Mouse (Mus musculus) ovary, postnatal 14 days (tissue): Measurements from ENCODE around the gene Gpsm2.

ENCODE experiments used
- DNase-seq: peaks from one replicate; pipeline ENCODE4 v3.0.0; 2022; ENCODE audit warnings: low spot score

The Gpsm2 gene

DNA sequence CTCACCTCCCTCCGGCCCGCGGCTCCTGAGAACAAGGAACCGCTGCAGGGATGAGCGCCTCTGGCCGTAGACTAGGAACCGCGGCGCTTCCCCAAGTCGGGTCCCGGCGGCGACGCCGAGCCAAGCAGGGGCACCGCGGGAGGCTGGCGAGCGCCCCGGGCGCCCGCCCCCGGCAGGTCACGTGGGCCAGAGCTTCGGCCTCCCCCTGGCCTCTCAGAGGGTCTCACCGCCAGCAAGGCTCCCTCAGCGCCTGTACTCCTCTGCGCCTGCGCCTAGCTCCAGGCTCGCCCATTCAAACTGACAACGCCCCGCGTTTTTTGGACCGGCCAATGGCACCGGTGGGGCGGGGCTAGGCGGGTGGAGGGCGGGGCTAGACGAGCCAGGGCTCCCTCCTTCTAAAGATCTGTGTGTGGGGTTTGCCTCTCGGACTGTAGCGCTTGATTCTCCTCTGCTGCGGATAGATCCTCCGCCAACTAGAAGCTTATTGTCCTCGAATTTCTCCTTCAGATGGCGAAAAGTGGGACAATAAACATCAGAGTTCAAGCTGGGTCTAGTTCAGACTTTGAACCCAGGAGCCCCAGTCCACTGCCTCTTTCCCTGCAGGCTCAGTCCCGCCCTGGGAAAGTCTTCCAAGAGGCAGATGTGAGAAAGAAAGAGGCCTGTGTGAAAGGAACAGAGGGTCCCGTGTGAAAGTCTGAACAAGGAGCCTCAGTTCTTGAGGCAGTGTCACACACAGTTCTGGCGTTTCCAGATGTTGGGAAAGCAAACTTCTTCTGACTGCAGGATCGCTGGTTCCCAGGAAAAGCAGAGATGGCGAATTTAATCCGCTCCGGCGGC, at the start of gene Gpsm2:
Gene Gpsm2, minus strand, starts transcription at position 274 of the 837 bp plus-strand sequence.
- peak; percentile 91 for DNase-seq

DNA sequence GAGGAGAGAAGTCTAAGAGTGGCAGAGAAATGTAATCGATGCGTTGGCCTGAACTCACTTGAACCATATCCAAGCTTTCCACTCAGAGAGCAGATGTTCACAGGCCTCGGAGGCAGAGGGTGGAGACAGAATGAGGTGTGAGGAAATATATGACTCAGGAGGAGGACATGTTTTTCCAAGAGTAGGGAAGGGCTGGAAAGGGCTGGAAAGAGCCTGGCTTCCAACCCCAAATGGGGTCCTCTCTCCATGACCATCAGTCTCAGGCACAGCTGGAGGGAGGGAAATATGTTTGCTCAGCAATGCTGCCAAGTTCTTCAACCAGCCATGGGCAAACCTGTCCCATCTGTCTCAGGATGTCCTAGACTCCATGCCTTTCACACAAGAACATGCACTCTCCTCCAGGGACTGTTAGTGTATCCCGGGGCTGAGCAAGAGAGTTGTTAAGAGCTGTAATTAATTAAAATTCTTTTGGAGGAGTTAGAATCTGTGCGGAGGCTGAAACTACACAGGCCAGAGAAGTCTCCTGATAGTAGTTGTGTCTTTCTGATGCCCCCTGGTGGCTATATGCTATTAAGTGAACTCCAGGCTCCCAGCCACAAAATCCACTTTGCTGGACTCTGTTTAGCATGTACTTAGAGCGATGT, 48.7 kb upstream of the Gpsm2 start:
- peak; percentile 63 for DNase-seq

DNA sequence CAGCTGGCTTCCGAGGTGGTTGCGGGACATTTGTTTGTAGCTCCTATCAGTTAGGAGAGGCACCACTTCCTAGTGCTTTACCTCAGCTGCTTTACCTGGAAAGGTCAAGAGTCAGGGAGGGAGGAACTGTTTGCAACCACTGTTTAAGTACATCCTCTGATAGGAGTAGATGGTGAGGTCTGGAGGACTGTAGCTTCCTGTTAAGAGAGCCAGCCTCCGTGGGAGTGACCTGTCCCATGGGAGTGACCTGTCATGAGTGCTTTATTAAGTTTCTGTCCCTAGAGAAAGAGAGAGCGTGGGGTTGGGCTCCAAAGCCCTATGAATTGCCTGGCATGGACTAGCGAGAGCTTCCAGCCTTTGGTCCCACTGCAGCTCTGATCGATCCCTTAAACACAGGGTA, 47.4 kb upstream of the Gpsm2 start:
- no peak for DNase-seq

DNA sequence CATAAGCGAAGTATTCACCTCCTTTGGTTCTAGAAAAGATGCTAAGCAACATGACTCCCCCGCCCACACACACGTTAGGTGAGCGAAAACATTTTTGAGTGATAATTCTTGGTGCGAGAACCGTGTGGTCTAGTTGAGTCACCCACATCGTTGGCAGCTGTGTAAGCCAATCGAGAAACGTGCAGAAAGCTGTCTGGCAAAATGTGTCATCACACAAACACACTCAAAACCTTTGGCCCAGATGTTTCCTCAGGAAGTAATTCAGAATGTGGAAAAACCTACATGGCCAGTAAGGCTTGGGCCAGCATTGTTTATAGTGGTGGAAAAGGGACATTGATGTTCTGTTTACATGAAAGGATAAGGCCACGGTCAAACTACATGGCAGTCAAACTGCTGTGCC, 45.3 kb upstream of the Gpsm2 start:
- DNase-seq = no peak

DNA sequence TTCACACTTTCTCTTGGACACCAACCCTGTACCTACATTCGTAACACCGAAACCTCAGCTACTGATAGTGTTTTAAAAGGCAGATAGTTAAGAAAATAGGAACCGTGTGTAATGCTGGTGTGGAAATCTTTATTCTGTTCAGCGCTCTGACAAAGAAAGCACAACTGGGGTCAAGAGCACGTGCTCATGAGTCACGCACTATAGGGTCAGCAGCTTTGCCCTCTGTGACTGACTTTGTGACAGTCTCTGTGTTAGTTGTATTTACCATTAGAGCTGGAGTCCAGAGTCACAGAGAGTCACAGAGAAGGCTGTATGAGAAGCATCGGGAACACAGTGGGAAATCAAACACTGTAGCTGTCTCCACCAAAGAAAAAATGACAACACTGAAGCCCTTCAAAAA, 44.8 kb upstream of the Gpsm2 start:
- DNase-seq = no peak

DNA sequence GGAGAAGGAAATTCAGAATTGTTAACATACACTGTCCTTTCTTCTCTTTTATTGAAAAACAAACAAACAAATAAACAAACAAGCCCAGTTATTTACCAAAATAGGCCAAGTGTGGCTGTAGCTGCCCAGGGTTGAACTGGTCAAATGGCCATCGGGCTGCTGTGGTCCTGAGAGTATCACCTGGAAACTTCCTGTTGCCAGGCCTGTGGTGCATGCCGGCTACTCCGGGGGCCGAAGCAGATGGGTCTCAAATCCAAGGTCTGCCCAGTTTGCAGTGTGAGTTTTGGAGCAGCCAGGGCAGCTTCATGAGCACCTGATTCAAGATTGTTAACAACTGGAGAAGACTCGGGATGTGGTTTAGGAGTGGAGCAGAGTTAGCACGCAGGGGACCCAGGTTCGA, 43.4 kb upstream of the Gpsm2 start:
- no peak for DNase-seq

DNA sequence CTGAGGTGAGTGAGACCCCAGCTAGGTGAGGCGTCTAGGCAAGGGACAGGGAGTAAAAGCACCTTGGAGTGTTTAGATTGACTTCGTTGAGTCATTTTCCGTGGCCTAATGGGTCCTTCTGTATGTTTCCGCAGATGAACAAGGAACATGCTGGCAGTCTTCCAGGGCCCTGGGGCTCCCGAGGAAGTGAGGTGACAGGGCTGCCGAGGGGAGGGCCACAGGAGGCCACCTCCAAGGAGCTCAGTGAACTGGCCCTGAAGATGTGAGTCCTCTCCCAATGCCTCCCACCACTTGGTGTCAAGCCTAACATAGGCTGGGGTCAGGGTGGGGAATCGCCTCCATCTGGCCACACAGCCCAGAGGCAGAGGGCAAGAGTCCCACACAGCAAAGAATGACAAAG, 42.9 kb upstream of the Gpsm2 start:
- DNase-seq = no peak

DNA sequence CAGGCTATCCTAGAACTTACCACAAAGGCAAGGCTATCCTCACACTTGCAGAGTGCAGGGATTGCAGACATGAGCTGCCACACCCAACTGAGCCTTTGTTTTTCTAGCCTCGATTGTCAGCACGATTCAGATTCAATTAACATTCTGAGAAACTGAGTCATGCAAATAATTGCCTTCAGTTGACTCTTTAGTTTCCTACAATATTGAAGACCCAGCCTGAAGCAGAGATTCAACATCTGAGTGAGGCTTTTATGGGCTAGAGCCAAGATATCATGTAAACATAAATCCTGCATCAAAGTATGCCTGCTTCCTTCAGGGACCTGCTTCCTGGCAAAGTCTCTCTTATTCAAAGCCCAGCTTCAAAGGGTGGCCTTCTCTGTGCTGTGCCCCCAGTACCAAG, 41.6 kb upstream of the Gpsm2 start:
- DNase-seq = no peak

DNA sequence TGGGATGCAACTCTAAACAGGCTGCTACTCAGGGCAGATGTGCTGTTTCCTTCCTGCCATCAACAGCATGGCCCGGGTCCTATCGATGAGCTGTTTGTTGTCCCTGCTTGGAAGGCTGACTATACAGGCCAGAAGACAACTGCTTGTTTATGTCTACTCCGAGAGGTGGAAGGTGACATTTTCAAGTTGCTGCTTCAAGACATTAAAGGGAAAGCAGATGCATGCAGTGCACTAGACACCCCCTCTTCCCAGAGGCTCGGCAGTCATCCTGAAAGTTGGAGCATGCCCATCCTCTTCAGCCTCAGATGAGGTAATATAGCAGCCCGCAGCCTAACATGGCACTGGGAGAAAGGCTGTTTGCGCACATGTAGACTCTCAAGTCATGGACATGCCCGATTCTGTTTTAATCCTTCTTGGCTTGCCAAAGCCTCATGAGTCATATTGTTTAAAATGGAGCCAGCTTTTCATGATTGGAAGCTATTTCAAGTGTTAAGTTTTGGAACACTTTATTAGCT, 40.5 kb upstream of the Gpsm2 start:
- DNase-seq = no peak

DNA sequence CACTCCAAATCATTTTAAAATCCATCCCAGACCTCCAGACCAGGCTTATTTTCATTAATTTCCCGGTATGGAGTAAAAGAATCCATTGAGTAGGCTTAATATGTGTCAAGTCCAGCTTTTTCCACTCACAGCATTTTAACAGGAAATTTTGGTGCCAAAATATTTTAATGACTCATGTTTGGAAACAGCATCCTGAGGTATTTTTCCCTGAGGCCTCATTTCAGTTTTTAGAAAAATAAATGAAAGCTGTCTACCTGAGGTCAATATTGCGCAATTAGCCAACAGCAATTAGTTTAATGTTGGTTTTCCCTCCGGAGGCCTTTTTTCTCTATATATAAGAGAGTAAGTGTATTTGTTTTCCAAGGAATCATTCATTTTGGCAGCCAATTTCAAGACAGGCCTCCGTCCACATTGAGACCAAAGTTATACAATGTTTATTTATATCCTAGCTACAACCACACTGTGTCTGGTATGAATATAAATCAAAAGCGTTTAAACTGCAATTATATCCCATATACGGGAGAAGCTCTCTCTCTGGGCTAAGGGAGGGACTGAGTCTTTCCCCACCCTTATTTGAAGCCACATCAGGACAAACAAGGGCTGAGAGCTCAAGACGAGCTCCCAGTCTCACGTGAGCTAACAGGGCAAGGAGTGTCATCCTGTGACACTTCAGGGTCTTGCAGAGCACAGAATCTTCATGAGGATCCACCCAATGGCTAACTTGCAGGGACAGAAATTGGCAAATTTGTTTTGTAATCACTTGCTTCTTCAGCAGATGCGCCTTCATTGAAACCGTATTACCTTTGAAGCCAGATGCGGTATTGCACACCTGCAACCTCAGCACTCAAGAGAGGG, 37.7 kb upstream of the Gpsm2 start:
- DNase-seq = no peak

DNA sequence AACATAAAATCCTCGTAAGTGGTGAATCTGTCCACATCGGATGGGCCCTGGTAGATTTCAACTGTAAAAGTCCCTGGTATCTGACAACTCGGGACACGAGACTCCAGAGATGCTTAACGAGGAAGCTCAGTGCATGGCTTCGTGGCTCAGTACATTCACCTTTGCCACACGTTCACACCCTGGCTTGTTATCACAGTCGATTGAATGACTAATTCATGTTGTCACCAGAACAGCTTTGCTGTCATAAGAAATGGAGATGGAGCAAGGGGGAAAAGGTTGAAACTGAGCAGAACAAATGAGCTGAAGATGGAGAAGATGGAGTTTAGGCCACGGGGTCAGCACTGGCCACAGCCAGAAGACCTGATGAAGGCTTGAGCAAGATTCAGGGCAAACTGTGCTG, 35.5 kb upstream of the Gpsm2 start:
- DNase-seq = no peak

DNA sequence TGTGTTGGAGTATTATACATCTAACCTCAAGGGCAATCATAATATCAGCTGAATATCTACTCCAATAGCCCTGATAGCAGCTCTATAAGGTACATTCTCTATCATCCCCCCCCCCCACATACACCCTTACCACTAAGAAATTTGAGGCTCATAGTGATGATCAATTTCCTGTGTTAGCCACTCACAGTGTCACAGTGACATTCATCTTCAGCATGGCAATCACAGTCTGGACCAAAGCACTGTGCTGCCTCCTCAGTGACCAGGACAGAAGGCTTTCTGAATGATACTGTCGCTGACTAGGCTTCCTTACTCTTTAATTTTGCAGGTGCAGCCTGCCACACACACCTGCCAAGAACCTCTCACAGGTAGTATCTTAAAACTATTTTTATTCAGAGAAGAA, 34.0 kb upstream of the Gpsm2 start:
- DNase-seq = no peak

DNA sequence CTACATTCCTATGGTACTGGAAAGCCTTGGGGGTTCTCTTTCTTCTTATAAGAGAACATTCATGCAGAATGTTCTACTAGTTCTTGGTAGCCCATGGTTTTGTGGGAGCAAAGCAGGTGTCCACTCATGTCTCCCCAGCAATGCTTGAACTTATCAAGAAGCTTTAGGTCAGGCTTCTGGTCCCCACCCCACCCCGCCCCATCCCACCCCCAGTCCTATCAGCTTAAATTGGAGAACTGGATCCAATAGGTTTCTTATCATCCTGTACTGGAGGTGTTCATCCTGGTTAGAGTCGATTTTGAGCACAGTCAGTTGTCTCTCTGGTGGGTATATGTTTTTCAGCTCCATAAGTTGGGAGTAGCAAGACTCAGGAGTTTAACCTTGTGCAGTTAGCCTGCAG, 33.4 kb upstream of the Gpsm2 start:
- DNase-seq = no peak

DNA sequence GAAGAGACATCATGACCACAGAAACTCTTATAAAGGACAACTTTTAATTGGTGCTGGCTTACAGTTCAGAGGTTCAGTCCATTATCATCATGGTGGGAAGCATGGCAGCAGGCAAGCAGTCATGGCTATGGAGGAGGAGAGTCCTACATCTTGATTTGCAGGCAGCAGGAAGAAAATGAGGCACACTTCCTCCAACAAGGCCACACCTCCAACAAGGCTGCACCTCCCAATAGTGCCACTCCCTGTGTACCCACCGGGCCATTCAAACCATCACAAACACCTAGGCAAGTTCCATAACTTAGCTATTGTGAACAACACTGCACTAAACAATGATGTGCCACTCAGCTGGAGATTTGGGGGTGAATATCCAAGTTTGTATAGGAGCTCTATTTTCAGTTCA, 32.4 kb upstream of the Gpsm2 start:
- DNase-seq = no peak

DNA sequence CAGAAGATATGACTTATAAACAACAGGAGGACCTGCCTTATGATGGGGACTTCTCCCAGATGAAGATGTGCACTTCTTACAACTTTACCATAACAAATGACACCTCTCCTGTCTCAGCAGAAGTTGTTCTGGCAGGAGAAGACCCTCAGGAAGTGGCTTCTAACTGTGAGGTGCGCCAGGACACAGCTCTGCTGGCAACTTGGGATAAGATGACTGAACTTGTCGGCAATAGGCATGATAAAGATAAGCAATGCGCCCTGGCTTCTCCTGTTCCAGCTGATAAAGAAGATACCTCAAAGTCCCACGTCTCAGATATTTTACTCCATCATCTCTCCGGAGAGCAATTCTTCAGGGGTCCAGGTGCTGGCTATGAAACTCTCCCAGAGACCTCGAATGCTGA, 29.6 kb upstream of the Gpsm2 start:
- DNase-seq = no peak

DNA sequence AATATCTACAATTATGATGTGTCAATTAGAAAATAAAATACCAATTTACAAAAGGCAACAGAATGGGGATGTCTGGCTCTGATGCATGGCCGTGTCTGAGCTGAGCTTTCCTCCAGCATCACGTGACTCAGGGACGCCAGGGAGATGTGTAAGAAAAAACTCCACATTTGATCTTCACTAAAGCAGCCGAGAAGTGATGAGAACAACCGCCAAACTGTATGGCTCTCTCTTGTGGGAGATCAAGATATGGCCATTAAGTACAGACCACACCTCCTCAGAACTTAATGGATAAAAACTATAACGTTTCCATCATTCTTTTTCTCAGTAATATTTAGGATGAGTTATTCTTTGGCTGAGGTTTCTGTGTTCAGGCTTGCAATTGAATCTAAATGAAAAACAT, 29.0 kb upstream of the Gpsm2 start:
- no peak for DNase-seq

DNA sequence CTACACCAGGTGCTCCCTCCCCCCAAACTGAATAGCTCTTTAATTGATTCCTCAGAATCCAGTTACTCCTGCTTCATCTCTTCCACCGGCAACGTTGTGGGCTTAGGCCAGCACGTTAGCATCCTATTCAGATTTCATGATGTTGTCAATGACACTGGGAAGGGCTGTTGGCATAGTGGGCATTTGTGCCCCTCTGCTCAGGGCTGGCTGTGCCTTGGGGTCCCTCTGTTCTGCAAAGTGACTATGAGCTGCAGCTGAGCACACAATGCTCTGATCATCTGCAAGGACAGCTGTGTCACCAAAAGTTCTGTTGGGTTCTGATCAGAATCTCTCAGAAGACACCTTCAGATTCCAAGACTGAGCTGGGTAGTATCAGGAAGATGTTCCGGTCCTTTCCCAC, 22.0 kb upstream of the Gpsm2 start:
- no peak for DNase-seq

DNA sequence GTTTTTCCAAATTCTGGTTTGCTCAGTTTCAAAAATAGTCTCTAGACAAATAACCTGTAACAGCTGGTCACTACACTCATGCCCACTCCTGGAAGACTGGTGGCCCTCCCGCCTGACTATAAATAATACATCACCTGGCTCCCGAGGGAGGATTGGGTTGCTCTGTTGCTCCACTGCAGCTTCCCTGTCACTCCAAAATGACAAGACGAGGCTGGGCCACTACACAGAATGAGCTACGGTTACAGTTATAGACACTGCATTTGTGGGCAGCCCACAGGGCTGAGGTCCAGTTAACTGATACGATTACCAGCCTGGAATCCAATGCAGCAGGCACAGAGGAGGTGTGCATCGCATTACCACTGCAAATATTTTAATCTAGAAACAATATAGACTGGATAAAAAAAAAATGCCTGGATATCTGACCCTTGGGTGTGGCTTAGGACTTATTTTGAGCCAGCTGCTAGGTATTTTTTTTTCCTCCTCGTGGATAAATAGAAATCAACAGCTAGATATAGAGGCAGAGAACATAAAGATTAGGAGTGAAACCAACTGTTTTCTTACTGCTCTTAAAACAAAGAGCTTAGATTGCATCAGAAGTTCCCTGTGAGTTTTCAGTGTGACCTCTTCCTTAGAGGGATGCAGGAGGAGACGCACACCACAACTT, 17.1 kb upstream of the Gpsm2 start, which contains the start of gene Aknad1:
Gene Aknad1, plus strand, starts transcription at position 614 of the 664 bp plus-strand sequence.
- no peak for DNase-seq

DNA sequence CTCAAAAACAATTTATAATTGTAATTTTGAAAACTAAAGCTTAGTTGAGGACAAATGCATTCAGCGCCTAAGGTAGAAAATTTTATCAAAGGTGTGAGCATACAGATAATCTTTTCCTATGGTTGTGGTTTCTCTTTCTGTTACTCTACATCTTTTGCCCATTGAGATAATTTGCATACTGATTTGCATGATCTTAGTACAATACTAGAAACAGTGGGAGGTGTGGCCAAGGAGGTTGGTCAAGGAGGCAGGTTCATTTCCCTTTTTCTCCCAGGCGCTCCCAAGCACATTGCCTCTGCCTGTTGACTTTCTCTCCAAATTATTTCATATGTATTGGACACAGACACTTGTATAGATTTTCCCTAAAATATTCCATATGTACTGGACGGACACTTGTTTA, 15.7 kb upstream of the Gpsm2 start:
- no peak for DNase-seq

DNA sequence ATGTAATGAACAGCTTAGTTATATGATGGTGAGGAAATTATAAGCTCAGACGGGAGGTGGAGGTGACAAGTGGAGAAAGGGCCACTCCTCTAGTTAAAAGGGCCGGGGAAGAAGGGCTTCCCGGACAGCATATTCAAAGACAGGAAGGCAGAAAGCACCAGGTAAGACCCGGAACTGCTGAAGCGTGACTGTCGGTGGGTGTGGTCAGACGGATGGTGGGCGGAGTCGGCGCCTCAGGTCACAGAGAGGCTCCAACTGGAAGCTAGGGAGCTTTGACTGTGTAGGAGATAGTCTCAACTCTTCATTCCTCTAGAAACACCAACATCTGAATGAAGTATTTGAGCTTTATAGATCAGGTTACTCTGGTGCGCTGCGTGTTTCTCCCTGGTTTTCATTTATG, 8.2 kb upstream of the Gpsm2 start:
- DNase-seq = no peak

DNA sequence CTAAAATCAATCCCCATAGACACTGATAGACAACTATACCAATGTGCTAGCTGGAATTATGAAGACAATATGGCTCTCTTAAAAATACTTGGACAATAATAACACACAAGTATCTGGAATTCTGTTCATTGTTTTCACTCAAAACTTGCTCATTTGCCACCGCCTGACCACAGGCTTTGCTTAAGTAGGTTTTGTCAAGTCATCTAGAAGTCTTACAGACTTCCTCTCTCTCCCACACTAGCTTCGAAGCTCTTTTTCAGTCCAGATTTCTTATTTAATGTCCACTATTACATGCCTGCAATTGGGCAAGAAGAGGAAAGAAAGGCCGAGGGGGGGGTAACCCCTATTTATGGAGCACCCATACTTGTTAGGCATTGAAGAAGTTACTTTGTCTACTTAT, 5.7 kb upstream of the Gpsm2 start:
- no peak for DNase-seq

DNA sequence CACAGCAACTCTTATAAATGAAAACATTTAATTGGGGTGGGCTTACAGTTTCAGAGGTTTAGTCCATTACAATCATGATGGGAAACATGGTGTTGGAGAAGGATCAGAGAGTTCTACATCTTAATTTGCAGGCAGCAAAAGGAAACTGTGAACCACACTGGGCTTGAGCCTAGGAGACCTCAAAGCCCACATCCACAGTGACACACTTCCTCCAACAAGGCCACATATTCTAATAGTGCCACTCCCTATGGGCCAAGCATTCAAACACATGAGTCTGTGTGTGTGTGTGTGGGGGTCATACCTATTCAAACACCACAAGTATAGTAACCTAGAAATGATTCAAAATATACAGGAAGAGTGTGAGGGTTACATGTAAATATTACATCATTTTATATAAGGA, 5.2 kb upstream of the Gpsm2 start:
- no peak for DNase-seq
